Mouse (Mus musculus) hindbrain, embryonic 16.5 days (tissue): Measurements from ENCODE around the gene Insyn1. TPM values are rescaled to one million over a fixed set of nuclear protein-coding genes. Genes with fewer than 3 reads are reported as not detected.

Source experiments
- ATAC-seq: fragments of 200-750 bp; cut with Nextera tagmentation; 2 replicates; pipeline ENCODE4 v1.8.0; 2017; ENCODE audit warnings: moderate TSS enrichment, moderate library complexity
- H3K27ac ChIP-seq: fragments of 300-500 bp; sonication (generic); 2 replicates; pipeline ENCODE4 v1.5.1; 2014; ENCODE audit warnings: low read depth, mild to moderate bottlenecking, control low read depth, low read length, moderate library complexity
- H3K27me3 ChIP-seq: fragments of 300-500 bp; sonication (generic); replicated peaks from 2 replicates; pipeline ENCODE4 v1.6.1; 2014; ENCODE audit warnings: low read length; ENCODE audit not compliant: control insufficient read depth, insufficient read depth
- H3K36me3 ChIP-seq: fragments of 300-500 bp; sonication (generic); 2 replicates; pipeline ENCODE4 v1.6.1; 2014; ENCODE audit warnings: mild to moderate bottlenecking, low read length, moderate library complexity, mixed read lengths; ENCODE audit not compliant: control insufficient read depth, insufficient read depth
- H3K4me1 ChIP-seq: fragments of 300-500 bp; sonication (generic); 2 replicates; pipeline ENCODE4 v1.6.1; 2014; ENCODE audit warnings: low read depth, low read length; ENCODE audit not compliant: control insufficient read depth, insufficient read depth
- H3K4me2 ChIP-seq: fragments of 300-500 bp; sonication (generic); 2 replicates; pipeline ENCODE4 v1.6.1; 2014; ENCODE audit warnings: mild to moderate bottlenecking, low read length, control low read depth, moderate library complexity
- H3K4me3 ChIP-seq: fragments of 300-500 bp; sonication (generic); 2 replicates; pipeline ENCODE4 v1.5.1; 2014; ENCODE audit warnings: mild to moderate bottlenecking, low read length, control low read depth, moderate library complexity
- H3K9ac ChIP-seq: fragments of 300-500 bp; sonication (generic); 2 replicates; pipeline ENCODE4 v1.6.1; 2014; ENCODE audit warnings: low read depth, mild to moderate bottlenecking, control low read depth, low read length, moderate library complexity
- H3K9me3 ChIP-seq: fragments of 300-500 bp; sonication (generic); 2 replicates; pipeline ENCODE4 v1.6.1; 2014; ENCODE audit warnings: mild to moderate bottlenecking, low read length, moderate library complexity; ENCODE audit not compliant: control insufficient read depth
- WGBS: fragments of 180-500 bp; shearing (Covaris S2); extraction: QIAGEN DNeasy Blood & Tissue Kit; methylation state at CpG from one replicate; pipeline ENCODE4 v1.1.7; 2014; 5-methylcytosine and 5-hydroxymethylcytosine counted together
- polyA plus RNA-seq: library from polyadenylated mRNA; unstranded; fragments of >200 nt; fragmentation: Nextera tagmentation; extraction: Ambion mirVana; gene quantifications from 2 replicates; pipeline ENCODE4 v1.2.1, GENCODE M21; 2015

The Insyn1 gene
- polyA plus RNA-seq, 1 experiment from 2014 or later, result 8.5 TPM

DNA sequence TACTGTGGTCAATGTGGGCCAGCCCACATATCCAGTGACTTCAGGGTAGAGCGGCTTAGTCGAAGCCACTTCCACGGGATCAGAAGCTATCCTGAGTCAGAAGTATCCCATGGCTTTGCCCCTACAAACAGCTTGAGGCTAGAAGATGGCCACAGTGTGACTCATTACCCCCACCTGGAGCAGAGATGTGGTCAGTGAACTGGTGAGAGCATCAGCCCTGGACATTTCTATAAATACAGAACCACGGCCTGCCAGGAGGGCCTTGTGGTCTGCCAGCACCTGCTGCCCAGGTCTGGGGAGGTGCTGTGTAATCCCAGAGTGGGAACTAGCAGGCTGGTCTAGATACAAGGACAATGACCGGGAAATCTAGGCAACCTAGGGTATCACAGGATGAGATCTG lies 12.5 kb downstream of the Insyn1 start:
- H3K4me2 ChIP-seq, result no peak overlapping the region
- no peak overlapping the region for H3K4me3 ChIP-seq
- H3K27ac ChIP-seq, result no peak overlapping the region
- no peaks in the 10 kb centered on the region; the same call in 1 of the 2 replicates for H3K4me1 ChIP-seq
- WGBS, result 86% methylated on average over 5 of the region's 5 CpGs
- no peak for ATAC-seq
- H3K27me3 ChIP-seq, result no peaks in the 10 kb centered on the region
- H3K9me3 ChIP-seq, result no peaks in the 10 kb centered on the region
- H3K36me3 ChIP-seq, result peaks cover 5% of the 10 kb centered on the region; the same call in 1 of the 2 replicates
- no peak overlapping the region for H3K9ac ChIP-seq

DNA sequence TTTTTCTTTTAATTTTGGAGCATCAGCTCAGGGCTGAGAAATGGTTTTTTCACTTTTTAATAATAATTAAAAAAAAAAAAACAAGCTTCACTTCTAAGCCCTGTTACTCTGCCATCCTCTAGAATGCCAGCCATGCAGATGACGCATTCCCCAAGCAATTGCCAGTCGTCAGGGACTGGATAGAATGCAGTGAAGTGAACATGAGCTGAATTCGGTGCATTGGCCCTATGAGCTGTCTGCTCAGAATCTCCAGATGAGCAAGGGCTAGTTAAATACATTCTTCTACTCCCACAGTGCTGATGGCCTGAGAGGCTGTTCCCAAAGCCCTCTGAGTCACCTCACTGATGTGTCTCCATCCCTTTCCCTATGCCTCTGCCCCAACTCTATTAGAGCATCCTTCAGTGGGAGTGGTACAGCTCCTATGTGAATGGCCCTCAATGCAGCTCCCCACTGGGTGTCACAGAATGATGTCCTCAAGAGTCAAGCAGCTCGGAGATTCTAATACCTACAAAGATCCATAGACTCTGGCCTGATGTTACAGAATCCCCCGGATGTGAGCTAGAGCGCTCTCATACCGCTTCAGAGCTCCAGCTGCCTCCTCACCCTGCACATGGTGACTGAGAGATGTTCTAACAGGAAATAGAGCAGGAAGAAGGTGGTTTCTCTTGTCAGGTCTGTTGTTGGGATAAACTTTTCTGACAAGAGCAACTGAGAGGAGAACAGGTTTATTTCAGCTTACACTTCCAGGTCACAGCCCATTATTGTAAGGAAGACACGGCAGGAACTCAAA lies 19.0 kb downstream of the Insyn1 start:
- WGBS, result 71% methylated on average over 8 of the region's 8 CpGs

DNA sequence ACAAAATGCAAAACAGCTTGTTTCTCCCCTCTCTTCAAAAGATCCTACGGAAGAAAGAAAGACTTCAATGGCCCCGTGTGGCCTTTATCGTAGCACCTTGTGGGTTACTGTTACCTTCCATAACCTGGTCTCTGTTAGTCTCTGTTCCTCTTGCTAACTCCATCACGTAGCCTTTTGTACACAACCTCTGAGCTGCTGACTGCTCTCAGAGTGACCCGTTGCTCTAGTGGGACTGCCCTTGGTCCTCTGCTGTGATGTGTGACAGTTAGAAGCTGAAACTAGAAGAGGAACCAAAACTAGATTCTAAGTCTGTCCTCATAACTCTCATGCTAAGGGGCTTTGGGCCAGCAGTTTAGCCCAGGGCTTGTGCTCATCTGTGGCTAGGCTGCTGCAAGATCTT lies 22.0 kb downstream of the Insyn1 start:
- H3K4me2 ChIP-seq, result no peak overlapping the region
- no peaks in the 10 kb centered on the region for H3K36me3 ChIP-seq
- no peaks in the 10 kb centered on the region for H3K27me3 ChIP-seq
- H3K4me3 ChIP-seq, result no peak overlapping the region
- no peak overlapping the region for H3K9ac ChIP-seq
- 88% methylated on average over 5 of the region's 5 CpGs for WGBS
- no peak for ATAC-seq
- no peaks in the 10 kb centered on the region for H3K4me1 ChIP-seq
- H3K27ac ChIP-seq, result no peak overlapping the region
- H3K9me3 ChIP-seq, result no peaks in the 10 kb centered on the region

More for the DNA sequence above, 19.0 kb downstream of the Insyn1 start:
- no peak overlapping the region for H3K4me2 ChIP-seq
- H3K27me3 ChIP-seq, result no peaks in the 10 kb centered on the region
- no peaks in the 10 kb centered on the region for H3K36me3 ChIP-seq
- no peaks in the 10 kb centered on the region for H3K4me1 ChIP-seq
- H3K27ac ChIP-seq, result no peak overlapping the region
- H3K9me3 ChIP-seq, result no peaks in the 10 kb centered on the region
- ATAC-seq, result no peak
- no peak overlapping the region for H3K4me3 ChIP-seq
- H3K9ac ChIP-seq, result no peak overlapping the region

DNA sequence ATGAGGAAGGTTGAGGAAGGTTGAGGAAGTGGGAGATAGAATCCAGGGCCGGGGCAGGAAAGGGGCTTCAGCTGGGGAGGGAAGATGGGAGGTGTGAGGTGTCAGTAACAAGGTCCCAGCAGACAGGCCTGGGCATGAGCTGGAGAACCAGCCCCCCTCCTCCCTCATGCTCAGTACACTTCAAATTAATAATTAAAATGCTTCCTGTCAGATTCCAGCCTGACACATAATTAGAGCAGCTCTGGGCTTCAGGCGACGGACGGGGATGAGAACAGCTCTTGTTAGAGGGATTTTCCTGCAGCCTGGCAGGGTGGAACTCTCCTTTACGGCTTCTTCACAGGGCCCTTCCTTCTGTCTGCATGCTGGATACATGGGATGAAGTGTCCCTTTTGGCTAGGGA lies 25.3 kb downstream of the Insyn1 start:
- Histone ChIP-seq H3K4me2 (no peak overlapping the region), H3K27me3 (no peaks in the 10 kb centered on the region), H3K9me3 (no peaks in the 10 kb centered on the region), H3K4me1 (no peaks in the 10 kb centered on the region), H3K27ac (peak overlapping the region; percentile 48; the same call in 1 of the 2 replicates), H3K4me3 (no peak overlapping the region), H3K9ac (no peak overlapping the region), H3K36me3 (no peaks in the 10 kb centered on the region)
- 27% methylated on average over 5 of the region's 5 CpGs for WGBS
- peak; percentile 65 for ATAC-seq

DNA sequence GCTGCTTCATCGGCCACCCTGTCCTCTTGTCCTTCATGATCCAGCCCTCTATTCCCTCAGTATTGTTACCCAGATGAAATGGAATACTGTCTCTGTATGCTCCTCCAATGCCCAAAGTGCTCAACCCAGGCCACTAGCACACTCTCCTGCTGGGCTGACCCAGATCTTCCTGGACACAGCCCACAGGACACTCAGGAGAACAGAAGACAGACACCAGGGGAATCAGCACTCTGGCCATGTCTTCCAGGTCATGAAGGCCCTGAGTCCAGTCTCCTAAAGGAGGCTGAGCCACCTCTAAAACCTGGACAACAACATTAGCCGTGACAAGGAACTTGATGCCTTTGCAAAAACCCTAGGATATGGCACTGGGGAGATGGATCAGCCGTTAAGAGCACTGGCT lies 28.1 kb downstream of the Insyn1 start:
- H3K4me2 ChIP-seq, result no peak overlapping the region
- H3K4me1 ChIP-seq, result no peaks in the 10 kb centered on the region
- no peaks in the 10 kb centered on the region for H3K9me3 ChIP-seq
- no peaks in the 10 kb centered on the region for H3K36me3 ChIP-seq
- no peak overlapping the region for H3K27ac ChIP-seq
- no peak overlapping the region for H3K4me3 ChIP-seq
- no peak for ATAC-seq
- 78% methylated on average over 3 of the region's 3 CpGs for WGBS
- no peak overlapping the region for H3K9ac ChIP-seq
- no peaks in the 10 kb centered on the region for H3K27me3 ChIP-seq

DNA sequence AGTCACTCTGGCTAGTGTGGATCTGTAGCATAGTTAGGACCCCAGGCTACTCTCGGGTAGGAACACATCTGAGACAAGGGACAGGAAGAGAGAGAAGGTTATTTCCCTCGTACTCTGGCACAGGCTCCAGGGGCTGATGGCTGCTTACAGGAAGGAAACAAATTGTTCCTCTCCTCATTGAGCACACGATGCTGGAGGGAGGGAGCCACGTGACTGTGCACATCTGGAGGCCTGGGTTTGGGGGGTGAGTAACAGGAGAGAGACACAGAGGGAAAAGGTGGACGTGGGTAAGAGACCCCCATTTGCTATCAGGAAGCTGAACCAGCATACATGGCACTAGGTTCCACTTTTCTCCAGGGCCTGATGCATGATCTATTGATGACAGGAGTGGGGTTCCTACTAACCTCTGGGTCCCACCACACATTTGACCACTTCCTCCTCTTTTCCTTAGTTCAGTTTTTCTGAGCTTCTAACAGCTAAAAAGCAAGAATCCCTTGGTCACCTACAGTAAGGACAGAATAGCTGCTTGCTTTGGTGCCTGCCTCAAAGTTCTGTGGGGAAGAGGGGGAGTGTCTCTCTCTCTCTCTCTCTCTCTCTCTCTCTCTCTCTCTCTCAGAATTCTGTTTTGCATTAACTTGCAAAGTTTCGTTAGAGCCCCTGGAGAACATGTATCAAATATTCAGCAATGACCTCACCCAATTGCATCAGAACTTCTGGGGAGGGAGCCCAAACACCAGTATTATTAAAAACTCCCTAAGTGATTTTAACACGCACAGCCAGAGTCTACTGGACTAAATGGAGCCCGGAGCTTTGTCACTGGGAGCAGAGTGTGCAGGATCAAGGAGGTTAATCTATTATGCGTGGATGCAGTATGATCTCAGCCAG lies 29.7 kb downstream of the Insyn1 start:
- Histone ChIP-seq H3K27ac (no peak overlapping the region), H3K4me1 (no peaks in the 10 kb centered on the region), H3K9me3 (no peaks in the 10 kb centered on the region), H3K4me3 (no peak overlapping the region), H3K36me3 (no peaks in the 10 kb centered on the region), H3K27me3 (no peaks in the 10 kb centered on the region), H3K4me2 (no peak overlapping the region), H3K9ac (no peak overlapping the region)
- WGBS, result 42% methylated on average over 9 of the region's 9 CpGs
- no peak for ATAC-seq

DNA sequence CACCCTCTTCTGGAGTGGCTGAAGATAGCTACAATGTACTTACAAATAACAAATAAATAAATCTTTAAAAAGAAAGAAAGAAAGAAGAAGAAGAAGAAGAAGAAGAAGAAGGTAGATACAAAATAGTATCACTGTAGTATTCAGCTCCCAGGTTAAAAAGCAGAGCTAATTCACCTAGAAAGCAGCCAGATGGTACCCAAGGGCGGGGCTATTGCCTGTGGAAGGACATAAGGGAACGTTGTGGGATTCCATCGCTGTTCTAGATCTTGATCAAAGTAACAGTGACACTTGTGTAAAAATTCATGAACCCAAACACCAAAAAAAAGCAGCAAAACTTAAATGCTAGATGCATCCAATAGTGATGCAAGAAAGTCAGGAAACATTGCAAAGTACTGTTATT lies 31.6 kb downstream of the Insyn1 start:
- no peak overlapping the region for H3K4me2 ChIP-seq

DNA sequence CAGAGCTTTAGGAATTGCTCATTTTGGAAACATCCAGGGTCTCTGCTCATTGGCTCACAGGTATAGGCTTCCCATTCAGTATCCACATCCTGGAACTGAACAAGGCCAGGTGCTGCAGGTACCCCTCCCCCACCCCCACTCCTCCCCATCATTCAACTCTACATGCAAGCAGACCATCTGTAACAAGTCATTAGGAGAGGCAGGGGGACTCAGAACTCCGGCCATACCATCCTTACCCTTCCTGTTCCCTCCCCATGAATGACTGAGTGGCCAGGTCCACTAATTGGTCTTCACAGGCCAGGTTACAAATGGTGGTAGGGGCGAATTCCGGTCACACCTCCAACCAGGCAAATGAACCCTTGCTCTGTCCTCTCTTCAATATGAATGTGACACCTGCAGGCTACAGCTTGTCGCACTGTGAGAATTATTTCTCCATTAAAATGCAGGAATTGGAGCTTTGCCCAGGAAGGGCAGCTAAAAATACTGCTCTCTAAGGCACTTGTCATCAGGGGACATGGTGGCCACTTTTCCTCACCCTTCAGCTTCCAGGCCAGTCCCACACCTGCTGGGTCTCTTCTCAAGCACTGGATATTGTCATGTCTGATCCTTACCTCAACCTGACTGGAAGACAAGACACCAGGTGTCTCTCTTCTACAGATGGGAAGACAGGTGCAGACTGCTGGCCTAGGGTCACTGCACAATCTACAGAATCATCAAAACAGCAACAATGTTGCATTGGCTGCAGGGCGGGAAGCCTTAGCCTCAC lies 32.6 kb downstream of the Insyn1 start:
- H3K9ac ChIP-seq, result no peak overlapping the region
- H3K36me3 ChIP-seq, result 0 out of 2 replicates have a peak, but pooled peaks cover 2% of the 10 kb centered on the region
- no peak overlapping the region for H3K4me2 ChIP-seq
- H3K27me3 ChIP-seq, result no peaks in the 10 kb centered on the region
- WGBS, result 62% methylated on average over 5 of the region's 5 CpGs
- ATAC-seq, result no peak
- no peaks in the 10 kb centered on the region for H3K4me1 ChIP-seq
- no peaks in the 10 kb centered on the region for H3K9me3 ChIP-seq
- no peak overlapping the region for H3K4me3 ChIP-seq
- no peak overlapping the region for H3K27ac ChIP-seq

More for the DNA sequence above, 31.6 kb downstream of the Insyn1 start:
- H3K27me3 ChIP-seq, result no peaks in the 10 kb centered on the region
- no peak for ATAC-seq
- no peaks in the 10 kb centered on the region for H3K4me1 ChIP-seq
- 0 out of 2 replicates have a peak, but pooled peaks cover 2% of the 10 kb centered on the region for H3K36me3 ChIP-seq
- 81% methylated on average over 3 of the region's 3 CpGs for WGBS
- H3K9me3 ChIP-seq, result no peaks in the 10 kb centered on the region
- H3K9ac ChIP-seq, result no peak overlapping the region
- no peak overlapping the region for H3K4me3 ChIP-seq
- H3K27ac ChIP-seq, result no peak overlapping the region
